Mouse (Mus musculus): ENCODE data around the gene Mrpl1. TPM values are rescaled to one million over a fixed set of nuclear protein-coding genes. Genes with fewer than 3 reads are reported as not detected.

Mrpl1 gene
- polyA plus RNA-seq, 2 experiments: 11.4 to 17.5 TPM

- no peaks in the 10 kb centered on the region for H3K9me3 ChIP-seq (ENCODE audit: control insufficient read depth, low read length)
- 56% methylated on average over 1 of the region's 1 CpGs for WGBS
- DNase-seq (ENCODE audit: low spot score): no peak
- no peaks in the 10 kb centered on the region for H3K27me3 ChIP-seq (ENCODE audit: control insufficient read depth, insufficient read depth, low read length)
- no peak overlapping the region for H3K4me3 ChIP-seq (replicated peaks; ENCODE audit: low read length)
- H3K36me3 ChIP-seq (ENCODE audit: control insufficient read depth, insufficient read depth, low read length): no peaks in the 10 kb centered on the region
- ATAC-seq (ENCODE audit: low FRiP score, low read depth): no peak
- TF ChIP-seq POLR2A (IDR thresholded peaks at IDR 0.05; ENCODE audit: borderline replicate concordance, extremely low read depth, insufficient read depth, insufficient read length): no peak
- H3K27ac ChIP-seq (replicated peaks; ENCODE audit: low read depth, low read length): no peak overlapping the region
- peaks cover under 1% of the 10 kb centered on the region; the same call in 1 of the 2 replicates for H3K4me1 ChIP-seq (ENCODE audit: control insufficient read depth, insufficient read depth, low read length)
- no peak overlapping the region for H3K9ac ChIP-seq (ENCODE audit: low read depth, low read length, severe bottlenecking)
- no peak overlapping the region for H3K4me2 ChIP-seq (replicated peaks; ENCODE audit: low read depth, low read length, severe bottlenecking)
Measured at GRCm38 (mm10) chr5:96306271-96306670, 97.0 kb downstream of the Mrpl1 start.

- DNase-seq (ENCODE audit: low spot score) (no peak), ATAC-seq (ENCODE audit: low FRiP score, low read depth) (no peak)
- Histone ChIP-seq H3K36me3 (ENCODE audit: control insufficient read depth, insufficient read depth, low read length) (no peaks in the 10 kb centered on the region), H3K4me3 (replicated peaks; ENCODE audit: low read length) (no peak overlapping the region), H3K27me3 (ENCODE audit: control insufficient read depth, insufficient read depth, low read length) (no peaks in the 10 kb centered on the region), H3K9ac (ENCODE audit: low read depth, low read length, severe bottlenecking) (no peak overlapping the region), H3K4me1 (ENCODE audit: control insufficient read depth, insufficient read depth, low read length) (peaks cover 5% of the 10 kb centered on the region; the same call in 1 of the 2 replicates), H3K4me2 (replicated peaks; ENCODE audit: low read depth, low read length, severe bottlenecking) (no peak overlapping the region), H3K9me3 (ENCODE audit: control insufficient read depth, low read length) (no peaks in the 10 kb centered on the region), H3K27ac (replicated peaks; ENCODE audit: low read depth, low read length) (no peak overlapping the region)
- 72% methylated on average over 5 of the region's 5 CpGs for WGBS
- no peak for TF ChIP-seq POLR2A (IDR thresholded peaks at IDR 0.05; ENCODE audit: borderline replicate concordance, extremely low read depth, insufficient read depth, insufficient read length)
Measured at GRCm38 (mm10) chr5:96306826-96307225, 97.5 kb downstream of the Mrpl1 start.

GRCm38 (mm10) chr5:96308086-96308485 lies 98.8 kb downstream of the Mrpl1 start:
- H3K27ac ChIP-seq (replicated peaks; ENCODE audit: low read depth, low read length): no peak overlapping the region
- H3K36me3 ChIP-seq (ENCODE audit: control insufficient read depth, insufficient read depth, low read length): no peaks in the 10 kb centered on the region
- no peak overlapping the region for H3K9ac ChIP-seq (ENCODE audit: low read depth, low read length, severe bottlenecking)
- no peak overlapping the region for H3K4me2 ChIP-seq (replicated peaks; ENCODE audit: low read depth, low read length, severe bottlenecking)
- 84% methylated on average over 13 of the region's 13 CpGs for WGBS
- no peak overlapping the region for H3K4me3 ChIP-seq (replicated peaks; ENCODE audit: low read length)
- TF ChIP-seq POLR2A (IDR thresholded peaks at IDR 0.05; ENCODE audit: borderline replicate concordance, extremely low read depth, insufficient read depth, insufficient read length): no peak
- H3K9me3 ChIP-seq (ENCODE audit: control insufficient read depth, low read length): no peaks in the 10 kb centered on the region
- no peaks in the 10 kb centered on the region for H3K27me3 ChIP-seq (ENCODE audit: control insufficient read depth, insufficient read depth, low read length)
- DNase-seq (ENCODE audit: low spot score) (no peak), ATAC-seq (ENCODE audit: low FRiP score, low read depth) (no peak)
- peaks cover 5% of the 10 kb centered on the region; the same call in 1 of the 2 replicates for H3K4me1 ChIP-seq (ENCODE audit: control insufficient read depth, insufficient read depth, low read length)

- Histone ChIP-seq H3K27me3 (ENCODE audit: control insufficient read depth, insufficient read depth, low read length) (no peaks in the 10 kb centered on the region), H3K4me1 (ENCODE audit: control insufficient read depth, insufficient read depth, low read length) (peaks cover 5% of the 10 kb centered on the region; the same call in 1 of the 2 replicates), H3K9me3 (ENCODE audit: control insufficient read depth, low read length) (no peaks in the 10 kb centered on the region), H3K27ac (replicated peaks; ENCODE audit: low read depth, low read length) (no peak overlapping the region), H3K4me2 (replicated peaks; ENCODE audit: low read depth, low read length, severe bottlenecking) (no peak overlapping the region), H3K4me3 (replicated peaks; ENCODE audit: low read length) (no peak overlapping the region), H3K36me3 (ENCODE audit: control insufficient read depth, insufficient read depth, low read length) (no peaks in the 10 kb centered on the region), H3K9ac (ENCODE audit: low read depth, low read length, severe bottlenecking) (no peak overlapping the region)
- ATAC-seq (ENCODE audit: low FRiP score, low read depth): no peak
- TF ChIP-seq POLR2A (IDR thresholded peaks at IDR 0.05; ENCODE audit: borderline replicate concordance, extremely low read depth, insufficient read depth, insufficient read length): no peak
- WGBS: 70% methylated on average over 5 of the region's 5 CpGs
- DNase-seq (ENCODE audit: low spot score): no peak
Measured at GRCm38 (mm10) chr5:96308645-96309044, 99.4 kb downstream of the Mrpl1 start.

- no peak overlapping the region for H3K27ac ChIP-seq (replicated peaks; ENCODE audit: low read depth, low read length)
- H3K4me2 ChIP-seq (replicated peaks; ENCODE audit: low read depth, low read length, severe bottlenecking): no peak overlapping the region
- peaks cover 5% of the 10 kb centered on the region; the same call in 1 of the 2 replicates for H3K4me1 ChIP-seq (ENCODE audit: control insufficient read depth, insufficient read depth, low read length)
- ATAC-seq (ENCODE audit: low FRiP score, low read depth): no peak
- TF ChIP-seq POLR2A (IDR thresholded peaks at IDR 0.05; ENCODE audit: borderline replicate concordance, extremely low read depth, insufficient read depth, insufficient read length): no peak
- H3K9ac ChIP-seq (ENCODE audit: low read depth, low read length, severe bottlenecking): no peak overlapping the region
- no peaks in the 10 kb centered on the region for H3K36me3 ChIP-seq (ENCODE audit: control insufficient read depth, insufficient read depth, low read length)
- DNase-seq (ENCODE audit: low spot score): no peak
- H3K27me3 ChIP-seq (ENCODE audit: control insufficient read depth, insufficient read depth, low read length): no peaks in the 10 kb centered on the region
- WGBS: 85% methylated on average over 5 of the region's 5 CpGs
- H3K4me3 ChIP-seq (replicated peaks; ENCODE audit: low read length): no peak overlapping the region
- no peaks in the 10 kb centered on the region for H3K9me3 ChIP-seq (ENCODE audit: control insufficient read depth, low read length)
Measured at GRCm38 (mm10) chr5:96309566-96309965, 100.3 kb downstream of the Mrpl1 start.

- H3K4me2 ChIP-seq (replicated peaks; ENCODE audit: low read depth, low read length, severe bottlenecking): no peak overlapping the region
- ATAC-seq (ENCODE audit: low FRiP score, low read depth) (no peak), DNase-seq (ENCODE audit: low spot score) (no peak)
- no peak overlapping the region for H3K4me3 ChIP-seq (replicated peaks; ENCODE audit: low read length)
- no peaks in the 10 kb centered on the region for H3K36me3 ChIP-seq (ENCODE audit: control insufficient read depth, insufficient read depth, low read length)
- no peaks in the 10 kb centered on the region for H3K27me3 ChIP-seq (ENCODE audit: control insufficient read depth, insufficient read depth, low read length)
- no peak overlapping the region for H3K27ac ChIP-seq (replicated peaks; ENCODE audit: low read depth, low read length)
- H3K4me1 ChIP-seq (ENCODE audit: control insufficient read depth, insufficient read depth, low read length): peaks cover 5% of the 10 kb centered on the region; the same call in 1 of the 2 replicates
- TF ChIP-seq POLR2A (IDR thresholded peaks at IDR 0.05; ENCODE audit: borderline replicate concordance, extremely low read depth, insufficient read depth, insufficient read length): no peak
- H3K9ac ChIP-seq (ENCODE audit: low read depth, low read length, severe bottlenecking): no peak overlapping the region
- no peaks in the 10 kb centered on the region for H3K9me3 ChIP-seq (ENCODE audit: control insufficient read depth, low read length)
- WGBS: 27% methylated on average over 8 of the region's 8 CpGs
Measured at GRCm38 (mm10) chr5:96311677-96312076, 102.4 kb downstream of the Mrpl1 start.

Other genes starting within 250 kb of the Mrpl1 start
- 16.5 and 18.0 TPM in 2 replicates for gene Cnot6l, start 45.3 kb upstream of the Mrpl1 start, polyA plus RNA-seq (2012; rRNA removed)
- 25.8 and 26.8 TPM in 2 replicates for gene Cnot6l, start 45.3 kb upstream of the Mrpl1 start, polyA plus RNA-seq (2014; fragmentation: Nextera tagmentation; extraction: Ambion mirVana)
- gene Fras1, start 164.5 kb downstream of the Mrpl1 start, polyA plus RNA-seq (2012; rRNA removed): 10.5 and 11.5 TPM in 2 replicates
- gene Fras1, start 164.5 kb downstream of the Mrpl1 start, polyA plus RNA-seq (2014; fragmentation: Nextera tagmentation; extraction: Ambion mirVana): 30.4 and 30.5 TPM in 2 replicates